Mouse (Mus musculus) myocyte (in vitro differentiated cells): Measurements from ENCODE around the gene Map7d3. TPM values are rescaled to one million over a fixed set of nuclear protein-coding genes. Genes with fewer than 3 reads are reported as not detected.

Source experiments
- H3K27me3 ChIP-seq: one replicate; pipeline ENCODE4 v1.6.1; 2011; ENCODE audit not compliant: control insufficient read depth, insufficient read depth, insufficient read length
- H3K36me3 ChIP-seq: one replicate; pipeline ENCODE4 v1.6.1; 2011; ENCODE audit not compliant: control insufficient read depth, insufficient read depth
- H3K4me2 ChIP-seq: one replicate; pipeline ENCODE4 v1.6.1; 2011; ENCODE audit warnings: low read depth, control low read depth
- H3K4me3 ChIP-seq: one replicate; pipeline ENCODE4 v1.5.1; 2011; ENCODE audit warnings: mild to moderate bottlenecking, control low read depth, moderate library complexity
- H3K79me2 ChIP-seq: one replicate; pipeline ENCODE4 v1.6.1; 2011; ENCODE audit not compliant: control insufficient read depth, insufficient read depth
- H3ac ChIP-seq: one replicate; pipeline ENCODE4 v1.6.1; 2011; ENCODE audit not compliant: control insufficient read depth, insufficient read length
- CEBPB ChIP-seq: IDR thresholded peaks from 2 replicates; pipeline ENCODE4 v1.6.1; 2011; ENCODE audit warnings: mild to moderate bottlenecking, moderate library complexity; ENCODE audit not compliant: poor library complexity, insufficient read depth, severe bottlenecking
- E2F4 ChIP-seq: IDR thresholded peaks from one replicate; pipeline ENCODE4 v1.6.1; 2011; ENCODE audit warnings: mild to moderate bottlenecking, control low read depth, moderate library complexity; ENCODE audit not compliant: insufficient read depth
- MAX ChIP-seq: IDR thresholded peaks from one replicate; pipeline ENCODE4 v1.6.1; 2011; ENCODE audit warnings: low read depth, mild to moderate bottlenecking, control low read depth
- MYOD1 ChIP-seq, 3 experiments: IDR thresholded peaks; one replicate each; pipeline ENCODE4 v1.6.1; 2011; ENCODE audit warnings: control low read depth in 2 of 3, low read depth in 2 of 3, mild to moderate bottlenecking in 2 of 3, moderate library complexity in 1 of 3; ENCODE audit not compliant: insufficient read length in 2 of 3, control insufficient read depth in 1 of 3
- MYOG ChIP-seq, 3 experiments: IDR thresholded peaks; one replicate each; pipeline ENCODE4 v1.6.1; 2011; ENCODE audit warnings: control low read depth in 2 of 3, low read depth in 2 of 3, mild to moderate bottlenecking in 2 of 3; ENCODE audit not compliant: insufficient read length in 2 of 3, control insufficient read depth in 1 of 3, insufficient read depth in 1 of 3
- POLR2A ChIP-seq: IDR thresholded peaks from one replicate; pipeline ENCODE4 v1.6.1; 2011; ENCODE audit warnings: low read depth, mild to moderate bottlenecking, control low read depth, moderate library complexity; ENCODE audit not compliant: insufficient read length
- POLR2AphosphoS2 ChIP-seq: IDR thresholded peaks from one replicate; pipeline ENCODE4 v1.6.1; 2011; ENCODE audit warnings: low read depth, control low read depth; ENCODE audit not compliant: insufficient read length
- REST ChIP-seq: IDR thresholded peaks from one replicate; pipeline ENCODE4 v1.6.1; 2011; ENCODE audit warnings: mild to moderate bottlenecking, control low read depth, moderate library complexity; ENCODE audit not compliant: insufficient read depth, insufficient read length
- SRF ChIP-seq: IDR thresholded peaks from one replicate; pipeline ENCODE4 v1.6.1; 2011; ENCODE audit warnings: low read depth; ENCODE audit not compliant: control insufficient read depth, insufficient read length
- TCF12 ChIP-seq: IDR thresholded peaks from one replicate; pipeline ENCODE4 v1.6.1; 2011; ENCODE audit warnings: mild to moderate bottlenecking, control low read depth; ENCODE audit not compliant: poor library complexity, insufficient read depth, severe bottlenecking
- TCF3 ChIP-seq: IDR thresholded peaks from one replicate; pipeline ENCODE4 v1.6.1; 2011; ENCODE audit warnings: low read depth, control low read depth; ENCODE audit not compliant: insufficient read length
- USF1 ChIP-seq: IDR thresholded peaks from one replicate; pipeline ENCODE4 v1.6.1; 2011; ENCODE audit warnings: low read depth, mild to moderate bottlenecking, control low read depth, moderate library complexity
- polyA plus RNA-seq: library from polyadenylated mRNA; unstranded; fragments of >200 nt; fragmentation: generic; extraction: Trizol; gene quantifications from one replicate; pipeline ENCODE4 v1.2.1, GENCODE M21; 2012; ENCODE audit warnings: missing spikeins

The Map7d3 gene
- polyA plus RNA-seq: 0.05 TPM

DNA sequence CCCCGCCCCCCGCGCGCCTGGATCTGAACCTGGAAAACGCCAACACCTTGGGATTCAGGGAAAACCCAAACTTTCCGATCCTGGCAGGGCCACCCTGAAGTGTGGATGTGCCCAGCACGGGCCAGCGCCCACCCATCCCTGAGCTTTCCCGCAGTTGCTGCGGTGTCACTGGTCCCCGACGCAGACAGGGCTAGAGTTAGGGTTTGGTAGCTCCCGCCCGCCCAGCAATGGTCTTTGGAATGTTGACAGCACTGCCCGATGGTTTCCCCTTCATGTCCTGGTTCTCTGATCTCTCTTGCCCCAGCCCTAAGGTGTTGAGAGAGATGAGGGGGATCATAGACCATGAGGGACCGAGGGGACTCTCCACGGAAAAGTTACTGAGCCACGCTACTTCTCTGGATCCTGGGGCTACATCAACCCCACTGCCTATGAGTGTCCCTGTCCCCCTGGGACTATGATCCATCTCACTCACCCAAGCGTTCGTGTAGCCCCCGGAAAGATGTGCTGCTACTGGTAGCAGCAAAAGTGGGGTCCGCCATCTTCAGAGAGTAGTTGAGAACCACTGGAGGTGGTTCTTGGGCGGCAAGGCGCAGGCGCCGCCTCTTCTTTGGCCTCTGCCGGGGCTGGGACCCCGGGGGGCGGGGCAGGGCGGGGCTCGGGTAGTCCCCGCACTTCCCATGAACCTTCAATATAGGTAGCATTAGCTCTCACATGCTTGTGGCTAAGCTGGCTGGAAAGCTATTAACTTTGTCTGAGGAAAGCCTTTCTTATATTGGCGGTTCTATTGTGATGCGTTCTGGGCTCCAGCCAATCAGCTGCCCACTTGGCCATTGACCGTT, at the start of gene Map7d3:
TSS of gene Map7d3 (minus strand) at position 562 of the 839 bp plus-strand sequence.
- Histone ChIP-seq H3K79me2 (no peaks in the 10 kb centered on the region), H3K4me2 (peak within 1 kb of the TSS; percentile 50), H3K27me3 (no peaks in the 10 kb centered on the region), H3K4me3 (peak within 1 kb of the TSS; percentile 15), H3K36me3 (no peaks in the 10 kb centered on the region), H3ac (no peak within 1 kb of the TSS)
- TF ChIP-seq REST: no peak

DNA sequence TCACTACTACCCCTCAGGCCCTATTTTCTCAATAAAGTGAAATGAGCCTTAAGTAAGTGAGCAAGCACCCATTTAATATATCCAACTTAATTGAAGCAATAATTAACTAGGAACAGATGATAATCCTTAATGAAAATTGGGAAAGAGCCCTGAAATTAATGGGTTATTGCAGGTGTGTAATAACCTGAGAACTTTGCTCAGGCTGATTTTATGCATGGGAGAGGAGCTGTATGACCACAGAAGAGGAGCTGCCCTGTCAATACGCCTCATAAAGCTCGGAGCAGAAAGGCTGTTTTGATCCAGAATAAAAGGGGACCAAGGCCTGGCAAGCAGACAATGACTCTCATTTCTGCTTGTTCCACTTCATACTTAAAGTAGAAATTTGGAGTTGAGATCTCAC, 47.7 kb upstream of the Map7d3 start, which contains the start of gene Adgrg4:
TSS of gene Adgrg4 (plus strand) at position 301 of the 400 bp plus-strand sequence.
- Histone ChIP-seq H3K4me3 (no peak within 1 kb of the TSS), H3K79me2 (no peaks in the 10 kb centered on the region), H3K4me2 (no peak within 1 kb of the TSS), H3K27me3 (no peaks in the 10 kb centered on the region), H3ac (no peak within 1 kb of the TSS), H3K36me3 (no peaks in the 10 kb centered on the region)
- TF ChIP-seq E2F4: no peak
- no peak for TF ChIP-seq SRF
- no peak for TF ChIP-seq MYOD1 (IDR thresholded peaks at IDR 0.05; ENCODE audit: control insufficient read depth in 1 of 3, insufficient read length in 2 of 3, low read depth in 2 of 3)
- no peak for TF ChIP-seq POLR2A
- TF ChIP-seq MAX: no peak

DNA sequence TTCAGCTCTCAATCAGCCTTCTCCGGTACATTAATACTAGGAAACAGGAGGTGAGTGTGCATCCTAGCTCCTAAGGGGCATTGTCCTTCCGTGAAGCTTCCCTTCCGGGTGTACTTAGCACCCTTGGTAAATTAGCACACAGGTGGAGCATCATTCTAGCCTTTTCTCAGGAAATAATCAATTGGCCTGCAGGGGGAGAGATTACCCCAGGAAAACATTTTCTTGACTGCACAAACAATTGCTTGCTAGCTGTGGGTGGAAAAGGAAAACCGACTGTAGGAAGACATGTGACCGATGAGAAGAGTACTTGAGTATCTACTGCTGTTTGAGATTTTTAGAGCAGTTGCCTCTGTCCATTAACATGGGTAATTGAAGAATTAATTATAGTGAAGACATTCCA, 19.1 kb upstream of the Map7d3 start:
- Histone ChIP-seq H3ac (no peak overlapping the region), H3K4me2 (no peak overlapping the region), H3K4me3 (no peak overlapping the region), H3K27me3 (no peaks in the 10 kb centered on the region), H3K36me3 (no peaks in the 10 kb centered on the region), H3K79me2 (no peaks in the 10 kb centered on the region)
- TF ChIP-seq TCF12 (no peak), POLR2AphosphoS2 (no peak), MYOG (IDR thresholded peaks at IDR 0.05; ENCODE audit: control insufficient read depth in 1 of 3, insufficient read depth in 1 of 3, insufficient read length in 2 of 3, low read depth in 2 of 3) (no peak), TCF3 (no peak), MAX (no peak), USF1 (no peak), POLR2A (no peak), E2F4 (no peak), REST (no peak)

DNA sequence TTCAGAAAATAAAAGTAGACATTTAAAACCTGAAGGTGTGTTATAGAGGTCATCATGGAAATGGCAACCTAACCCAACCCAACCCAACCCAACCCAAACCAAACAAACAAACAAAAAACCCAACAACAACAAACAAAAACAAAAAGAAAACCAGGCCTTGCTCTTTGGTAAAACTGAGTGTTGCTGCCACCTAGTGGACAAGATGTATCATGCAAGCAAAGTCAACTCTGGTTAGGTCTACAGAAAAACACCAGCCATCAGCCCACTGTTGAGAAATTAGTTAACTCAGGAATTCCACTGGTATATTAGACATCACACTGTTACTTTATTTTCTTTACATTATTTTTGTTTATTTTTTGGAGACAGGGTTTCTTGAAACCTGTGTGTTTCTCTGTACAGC, 17.2 kb upstream of the Map7d3 start:
- H3K79me2 ChIP-seq: no peaks in the 10 kb centered on the region
- H3K27me3 ChIP-seq: no peaks in the 10 kb centered on the region
- TF ChIP-seq SRF: no peak
- TF ChIP-seq MYOG (IDR thresholded peaks at IDR 0.05; ENCODE audit: control insufficient read depth in 1 of 3, insufficient read depth in 1 of 3, insufficient read length in 2 of 3, low read depth in 2 of 3): no peak
- no peak for TF ChIP-seq E2F4
- TF ChIP-seq USF1: no peak
- no peaks in the 10 kb centered on the region for H3K36me3 ChIP-seq
- H3K4me2 ChIP-seq: no peak overlapping the region
- H3K4me3 ChIP-seq: no peak overlapping the region
- H3ac ChIP-seq: no peak overlapping the region

DNA sequence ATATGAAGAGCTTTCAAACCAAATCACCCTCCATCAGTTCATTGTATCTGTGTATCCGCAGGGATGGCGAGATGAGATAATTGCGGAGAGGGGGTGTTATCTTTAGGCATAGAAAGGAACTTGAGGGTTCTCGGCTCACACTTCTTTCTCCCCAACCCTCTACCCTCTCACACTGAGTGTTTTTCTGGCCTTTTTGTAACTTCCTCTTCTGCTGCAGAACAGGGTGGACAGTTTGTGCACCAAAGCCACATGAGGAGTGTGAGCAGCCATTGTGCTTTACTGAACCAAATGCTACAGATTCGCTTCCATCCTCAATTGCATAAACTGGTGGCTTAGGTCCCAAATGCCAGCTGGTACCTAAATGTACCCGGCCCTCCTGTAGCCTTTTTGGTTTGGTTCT, 13.7 kb upstream of the Map7d3 start:
- TF ChIP-seq TCF3 (no peak), POLR2AphosphoS2 (no peak), MAX (no peak), TCF12 (no peak), REST (no peak), MYOG (IDR thresholded peaks at IDR 0.05; ENCODE audit: control insufficient read depth in 1 of 3, insufficient read depth in 1 of 3, insufficient read length in 2 of 3, low read depth in 2 of 3) (no peak), E2F4 (no peak), POLR2A (no peak), CEBPB (no peak), USF1 (no peak), SRF (no peak), MYOD1 (IDR thresholded peaks at IDR 0.05; ENCODE audit: control insufficient read depth in 1 of 3, insufficient read length in 2 of 3, low read depth in 2 of 3) (no peak)
- Histone ChIP-seq H3K27me3 (no peaks in the 10 kb centered on the region), H3K36me3 (no peaks in the 10 kb centered on the region), H3K4me2 (peak overlapping the region; percentile 46), H3K4me3 (no peak overlapping the region), H3K79me2 (no peaks in the 10 kb centered on the region), H3ac (no peak overlapping the region)
